Mouse (Mus musculus): ENCODE measurements around the gene Asphd2. TPM values are rescaled to one million over a fixed set of nuclear protein-coding genes. Genes with fewer than 3 reads are reported as not detected.
A peak's percentile ranks its signal among the peaks of the same experiment; 100 is the strongest.

The Asphd2 gene
- total RNA-seq, 2 experiments from 2014 or later: 3.4 to 4.8 TPM

DNA sequence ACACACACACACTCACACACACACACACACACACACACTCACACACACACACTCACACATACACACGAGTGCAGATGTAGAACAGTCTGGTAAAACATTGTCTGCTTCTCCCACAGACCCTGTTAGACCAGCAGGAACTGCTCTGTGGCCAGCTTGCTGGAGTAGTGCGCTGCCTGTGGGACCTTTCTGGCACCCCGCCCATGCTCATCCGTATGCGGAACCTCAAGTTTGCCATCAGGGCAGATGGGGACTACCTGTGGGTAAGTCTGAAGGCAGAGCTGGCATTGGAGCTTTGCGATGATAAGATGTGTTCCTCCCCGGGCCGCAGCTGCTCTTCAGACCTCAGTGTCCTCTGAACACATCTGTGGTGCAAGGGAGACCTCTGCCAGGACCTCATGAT, 45.5 kb downstream of the Asphd2 start:
- DNase-seq: no peak

DNA sequence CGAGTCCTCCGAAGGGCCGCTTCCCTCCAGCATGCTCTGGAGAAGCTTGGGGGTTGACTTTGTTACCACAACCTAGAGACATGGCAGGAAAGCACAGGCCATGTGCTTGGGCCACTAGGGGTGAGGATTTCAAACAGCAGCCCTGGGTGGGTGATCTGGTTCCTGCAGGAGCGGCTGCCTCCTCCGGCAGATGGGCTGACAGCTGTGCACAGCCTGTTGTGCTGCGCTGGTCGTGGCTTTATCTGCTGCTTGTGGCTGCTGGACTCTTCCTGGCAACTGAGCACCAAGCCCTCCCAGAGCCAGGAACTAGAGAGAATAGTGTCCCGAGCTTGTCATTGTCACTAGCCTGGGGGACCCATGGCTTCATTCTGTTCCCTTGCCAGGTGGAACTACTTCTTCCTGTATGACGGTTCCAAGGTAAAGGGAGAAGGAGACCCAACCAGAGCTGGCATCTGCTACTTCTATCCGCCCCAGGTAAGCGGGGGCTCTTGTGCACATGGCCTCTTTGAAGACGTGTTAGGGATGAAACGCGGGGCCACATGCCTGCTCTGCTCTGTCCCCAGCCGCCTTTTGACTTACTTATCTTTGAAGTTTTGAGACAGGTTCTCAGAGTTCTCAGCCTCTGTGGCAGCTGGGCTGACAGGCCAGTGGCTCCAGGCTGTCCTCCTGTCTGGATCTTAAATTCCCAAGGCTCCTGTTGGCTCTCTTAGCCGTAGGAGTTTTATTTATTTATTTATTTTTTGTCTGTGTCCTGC, 48.3 kb downstream of the Asphd2 start:
- no peak for DNase-seq

DNA sequence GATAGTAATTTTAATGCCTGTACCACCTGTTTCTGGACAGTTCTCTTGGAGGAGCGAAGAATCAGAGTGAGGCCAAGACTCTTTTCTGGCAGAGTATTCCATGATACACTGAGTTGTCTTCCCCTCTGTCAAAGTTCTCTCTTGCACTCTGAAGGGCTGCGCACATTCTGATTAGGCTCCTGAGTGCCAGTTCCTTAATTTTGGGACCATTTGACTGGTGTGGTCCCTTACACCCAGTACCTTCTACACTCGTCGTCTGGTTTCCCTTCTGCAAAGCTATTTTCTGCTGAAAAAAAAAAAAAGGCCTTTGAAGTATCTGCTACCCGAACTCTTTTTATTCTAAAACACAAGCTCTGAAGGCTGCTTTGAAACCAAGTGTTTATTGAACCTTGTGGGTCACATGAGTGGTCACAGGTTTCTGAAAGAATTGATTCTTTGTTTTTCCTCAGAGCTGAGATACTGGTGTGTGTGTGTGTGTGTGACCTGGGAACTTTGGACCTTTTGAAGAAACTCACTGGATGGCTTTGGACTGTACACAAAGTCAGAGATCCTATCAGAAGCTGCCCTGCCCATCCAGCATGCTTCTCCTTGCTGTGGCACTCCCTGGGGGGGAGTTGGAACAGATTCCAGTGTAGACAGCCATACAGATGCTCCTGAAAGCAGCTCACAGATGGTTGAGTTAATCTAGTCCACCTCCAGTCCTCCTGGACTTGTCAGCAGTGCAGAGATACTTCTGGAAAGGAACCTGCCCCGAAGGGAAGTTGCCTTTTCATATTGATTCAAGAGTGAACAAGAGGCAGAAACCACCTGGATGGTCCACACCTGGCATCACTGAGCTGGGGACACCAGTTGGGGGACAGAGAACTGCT, 50.3 kb downstream of the Asphd2 start:
- no peak for DNase-seq

DNA sequence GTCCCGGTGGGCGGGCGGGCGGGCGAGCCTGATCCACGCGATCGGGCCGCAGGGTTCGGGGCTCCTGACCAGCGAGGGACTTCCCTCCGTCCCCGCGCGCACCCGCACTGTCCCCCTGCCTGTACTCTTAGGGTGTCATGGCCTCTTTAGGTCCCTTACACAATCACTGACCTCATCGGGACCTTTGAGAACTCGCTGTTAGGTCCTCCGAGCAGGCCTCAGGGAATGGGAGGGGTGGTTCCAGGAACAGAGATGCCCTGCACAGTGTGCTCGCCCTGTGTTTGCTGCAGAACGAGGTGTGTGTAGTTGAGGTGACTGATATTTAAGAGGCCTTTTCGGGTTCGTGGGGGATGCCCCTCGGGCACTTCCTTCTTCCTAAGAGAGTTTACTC, 51.5 kb downstream of the Asphd2 start:
- DNase-seq: no peak

DNA sequence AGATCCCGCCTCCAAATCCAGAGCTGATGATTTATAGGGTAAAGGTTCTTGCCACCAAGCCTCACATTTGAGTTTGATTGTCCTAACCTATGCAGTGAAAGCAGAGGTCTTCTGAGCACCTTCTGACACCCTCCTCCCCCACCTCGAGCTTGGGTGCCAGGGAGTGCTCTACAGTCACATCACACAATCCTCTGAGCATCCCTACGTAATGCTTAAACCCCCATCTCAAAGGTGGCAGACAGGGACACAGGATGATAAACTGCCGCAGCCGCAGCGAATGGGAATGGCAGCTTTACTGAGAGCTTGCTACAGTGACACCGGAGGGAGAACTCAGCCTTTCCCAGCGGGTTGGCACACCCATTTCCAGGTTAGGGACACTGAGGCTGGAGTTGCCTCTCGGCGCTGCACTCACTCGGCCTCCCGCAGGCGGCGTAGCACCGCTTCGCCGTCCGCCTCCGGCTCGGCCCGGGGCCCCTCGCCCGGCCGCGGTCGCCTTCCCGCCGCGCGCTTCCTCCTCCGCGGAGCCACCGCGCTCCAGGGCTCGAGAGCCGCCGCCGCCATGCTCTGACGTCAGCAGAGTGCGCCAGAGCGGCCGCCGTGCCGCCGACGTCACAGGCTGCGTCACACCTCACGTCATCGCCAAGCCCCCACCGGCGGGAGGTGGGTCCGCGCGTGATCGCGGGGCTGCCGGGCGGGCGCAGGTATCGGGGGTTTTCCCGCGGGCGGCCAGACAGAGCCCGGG, 52.0 kb downstream of the Asphd2 start, which contains the start of the genes Srrd and Hps4:
TSS of gene Srrd (minus strand) at position 578 of the 742 bp plus-strand sequence.
TSS of gene Hps4 (plus strand) at position 621 of the 742 bp plus-strand sequence.
- peak; percentile 94 for DNase-seq

DNA sequence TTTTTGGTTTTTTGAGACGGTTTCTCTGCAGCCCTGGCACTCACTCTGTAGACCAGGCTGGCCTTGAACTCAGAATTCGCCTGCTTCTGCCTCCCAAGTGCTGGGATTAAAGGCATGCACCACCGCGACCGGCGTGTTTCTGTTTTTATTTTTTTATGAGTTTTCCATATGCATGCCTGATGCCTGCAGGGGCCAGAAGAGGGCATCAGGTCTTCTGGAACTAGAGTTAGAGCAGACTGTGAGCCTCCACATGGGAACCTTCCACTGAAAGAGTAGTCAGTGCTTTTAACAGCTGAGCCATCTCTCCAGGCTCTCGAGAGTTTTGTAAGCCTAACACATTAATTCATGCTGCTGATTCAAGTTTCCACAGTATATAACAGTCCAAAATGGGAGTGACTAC, 55.5 kb downstream of the Asphd2 start:
- no peak for DNase-seq

DNA sequence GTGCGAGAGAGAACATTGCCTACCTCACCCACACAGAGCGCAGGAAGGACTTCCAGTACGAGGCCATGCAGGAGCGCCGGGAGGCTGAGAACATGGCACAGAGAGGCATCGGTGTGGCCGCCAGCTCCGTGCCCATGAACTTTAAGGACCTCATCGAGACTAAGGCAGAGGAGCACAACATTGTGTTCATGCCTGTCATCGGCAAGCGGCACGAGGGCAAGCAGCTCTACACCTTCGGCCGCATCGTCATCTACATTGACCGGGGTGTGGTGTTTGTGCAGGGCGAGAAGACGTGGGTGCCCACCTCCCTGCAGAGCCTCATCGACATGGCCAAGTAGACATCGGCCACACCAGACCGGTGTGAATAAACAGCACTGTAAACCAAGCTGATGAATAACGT, 57.7 kb downstream of the Asphd2 start:
- DNase-seq: no peak

DNA sequence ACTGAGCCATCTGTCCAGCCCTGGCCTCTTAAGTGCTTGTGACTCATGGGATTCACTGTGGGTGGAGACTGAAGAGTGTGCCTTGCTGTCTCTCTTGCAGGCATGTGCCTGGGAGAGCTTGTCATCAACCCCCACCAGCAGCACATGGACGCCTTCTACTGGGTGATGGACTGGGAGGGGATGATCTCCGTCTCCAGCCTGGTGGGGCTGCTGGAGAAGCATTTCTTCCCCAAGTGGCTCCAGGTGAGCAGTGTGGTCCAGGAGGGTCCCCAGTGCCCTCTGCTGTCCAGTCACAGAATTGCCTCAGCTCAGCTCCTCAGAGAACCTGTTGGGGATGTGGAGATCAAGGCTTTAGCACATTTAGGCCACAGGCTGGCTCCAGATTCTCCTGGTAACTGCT, 59.2 kb downstream of the Asphd2 start:
- DNase-seq: peak; percentile 74

Other genes starting within 250 kb of the Asphd2 start
- 10 to 100 TPM in 1 of 2 experiments, 1 to 10 TPM in 1; 7.9 to 17.4 TPM for gene Cryba4, start 142.3 kb downstream of the Asphd2 start, total RNA-seq (2021)
- gene Crybb1, start 139.1 kb downstream of the Asphd2 start, total RNA-seq (2021): 1 to 10 TPM; 1.4 to 2.2 TPM
- 100 to 1,000 TPM; 116 to 169 TPM for gene Tpst2, start 118.2 kb downstream of the Asphd2 start, total RNA-seq (2021)
- 10 to 100 TPM; 28.4 to 32.3 TPM for gene Tfip11, start 68.5 kb downstream of the Asphd2 start, total RNA-seq (2021)
- gene Srrd, start 51.8 kb downstream of the Asphd2 start, total RNA-seq (2021): 10 to 100 TPM; 15.7 to 25.8 TPM
- gene Hps4, start 51.8 kb downstream of the Asphd2 start, total RNA-seq (2021): 10 to 100 TPM; 25.7 to 29.6 TPM
- under 1 TPM; 0.15 to 0.18 TPM for gene Gm6583, start 38.8 kb downstream of the Asphd2 start, total RNA-seq (2021)
- not detected for gene Gm6588, start 54.6 kb upstream of the Asphd2 start, total RNA-seq (2021)
- gene Sez6l, start 182.3 kb upstream of the Asphd2 start, total RNA-seq (2021): 1 to 10 TPM; 3.8 to 4.5 TPM

All from adrenal gland, postnatal 10 days (tissue).